ENCODE assay signal across 20 mouse cellular contexts in genomic region chr7:97775923-97776322, GRCm38 (mm10).
"Had no signal": no experiment of that assay in that cellular context is flagged by ENCODE, and none has a peak within 500 bp of the region (broad histone marks: within the 10 kb centered on the region; RNA-seq: fewer than 3 reads in every experiment).

No protein-coding gene starts in this region.

- H3K36me3 ChIP-seq: limb, embryonic 13.5 days; liver, embryonic 12.5 days; liver, embryonic 15.5 days; midbrain, embryonic 10.5 days; midbrain, embryonic 13.5 days; neural tube, embryonic 12.5 days; neural tube, embryonic 15.5 days had no signal

- H3K27me3 ChIP-seq: limb, embryonic 13.5 days; liver, embryonic 12.5 days; liver, embryonic 15.5 days; midbrain, embryonic 13.5 days; neural tube, embryonic 12.5 days; neural tube, embryonic 15.5 days had no signal

- H3K9me3 ChIP-seq: liver, embryonic 15.5 days; midbrain, embryonic 10.5 days; midbrain, embryonic 13.5 days; neural tube, embryonic 15.5 days had no signal

- H3K4me2 ChIP-seq: limb, embryonic 13.5 days; liver, embryonic 12.5 days; liver, embryonic 15.5 days; midbrain, embryonic 13.5 days; neural tube, embryonic 12.5 days; neural tube, embryonic 15.5 days had no signal

- H3K4me3 ChIP-seq: limb, embryonic 13.5 days; liver, embryonic 12.5 days; liver, embryonic 15.5 days; megakaryocyte, embryonic 14.5 days; midbrain, embryonic 10.5 days; midbrain, embryonic 13.5 days; neural tube, embryonic 12.5 days; neural tube, embryonic 15.5 days had no signal

- H3K9ac ChIP-seq: limb, embryonic 13.5 days; liver, embryonic 12.5 days; liver, embryonic 15.5 days; midbrain, embryonic 13.5 days; neural tube, embryonic 12.5 days; neural tube, embryonic 15.5 days had no signal

- ATAC-seq: intestine, postnatal 0 days; liver, embryonic 12.5 days; midbrain, embryonic 13.5 days; midbrain, embryonic 16.5 days had no signal

- H3K4me1 ChIP-seq: limb, embryonic 13.5 days; liver, embryonic 15.5 days; midbrain, embryonic 13.5 days; neural tube, embryonic 12.5 days; neural tube, embryonic 15.5 days had no signal

- H3K27ac ChIP-seq: limb, embryonic 13.5 days; liver, embryonic 12.5 days; liver, embryonic 15.5 days; midbrain, embryonic 10.5 days; midbrain, embryonic 13.5 days; neural tube, embryonic 12.5 days; neural tube, embryonic 15.5 days had no signal

- DNase-seq: kidney, adult 8-10 months; kidney, postnatal 10 days; left cerebral cortex, postnatal 4 days; liver; lung, adult 2 months; retina, postnatal 1 day; right cerebral cortex, postnatal 25 days; spleen, adult 18-20 months; thymus, adult 18-20 months; thymus, postnatal 36 days had no signal
